Mouse (Mus musculus) spleen, adult 12 weeks (tissue): ENCODE data around the gene Ly6g6e.
"Not testable (repeated sequence)": the region's sequence is repeated elsewhere in the genome, so short reads cannot be mapped to it uniquely, and the experiment has no call there.

Experiments used
- DNase-seq: peaks from one replicate; pipeline ENCODE4 v3.0.0; 2022; ENCODE audit warnings: low spot score

Gene Ly6g6e

GRCm38 (mm10) chr17:35104079-35104478, 27.4 kb downstream of the Ly6g6e start:
- no peak for DNase-seq

GRCm38 (mm10) chr17:35104754-35105153, 28.1 kb downstream of the Ly6g6e start:
- DNase-seq = peak; percentile 42

GRCm38 (mm10) chr17:35105740-35106389, 29.2 kb downstream of the Ly6g6e start:
- DNase-seq = no peak

DNA sequence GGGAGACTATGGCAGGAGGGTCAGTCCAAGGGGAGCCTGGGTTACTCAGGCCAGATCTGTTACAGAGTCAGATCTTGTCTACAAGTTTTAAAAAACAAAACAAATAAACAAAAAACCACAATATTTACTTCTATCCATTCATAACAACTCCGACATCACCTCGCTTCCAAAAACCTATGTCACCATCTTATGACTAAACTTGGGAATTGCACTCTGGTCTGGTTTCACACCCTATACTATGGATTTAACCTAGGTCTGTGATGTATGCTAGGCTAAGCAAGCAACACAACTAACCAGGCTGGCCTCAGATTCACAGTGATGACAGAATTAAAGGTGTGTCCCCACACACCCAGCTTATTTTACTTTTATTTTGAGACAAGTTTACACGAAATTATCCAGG, 29.8 kb downstream of the Ly6g6e start:
- DNase-seq = no peak

DNA sequence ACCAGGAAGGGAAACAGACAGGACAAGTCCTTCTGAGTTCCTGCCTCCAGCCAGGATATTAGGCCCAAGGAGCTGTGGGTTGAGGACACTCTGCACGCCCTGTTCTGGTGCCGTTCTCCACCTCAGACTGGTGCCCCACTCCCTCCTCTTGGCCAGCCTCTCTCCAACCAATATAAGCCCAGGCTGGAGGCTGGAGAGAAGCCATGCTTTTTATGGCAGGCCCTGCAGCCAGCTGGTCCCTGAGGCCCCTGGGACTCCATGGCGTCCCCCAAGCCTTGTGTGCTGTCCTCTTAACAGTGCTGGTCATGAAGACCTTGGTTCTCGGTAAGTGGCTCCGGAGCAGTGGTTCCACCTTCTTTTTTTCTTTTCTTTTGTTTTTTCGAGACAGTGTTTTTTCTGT, 31.4 kb downstream of the Ly6g6e start, which contains the start of gene Ly6g5c:
TSS of gene Ly6g5c (plus strand) at position 183 of the 400 bp plus-strand sequence.
- DNase-seq = no peak

- DNase-seq = no peak
Observed at GRCm38 (mm10) chr17:35111774-35112173, 35.1 kb downstream of the Ly6g6e start.

DNA sequence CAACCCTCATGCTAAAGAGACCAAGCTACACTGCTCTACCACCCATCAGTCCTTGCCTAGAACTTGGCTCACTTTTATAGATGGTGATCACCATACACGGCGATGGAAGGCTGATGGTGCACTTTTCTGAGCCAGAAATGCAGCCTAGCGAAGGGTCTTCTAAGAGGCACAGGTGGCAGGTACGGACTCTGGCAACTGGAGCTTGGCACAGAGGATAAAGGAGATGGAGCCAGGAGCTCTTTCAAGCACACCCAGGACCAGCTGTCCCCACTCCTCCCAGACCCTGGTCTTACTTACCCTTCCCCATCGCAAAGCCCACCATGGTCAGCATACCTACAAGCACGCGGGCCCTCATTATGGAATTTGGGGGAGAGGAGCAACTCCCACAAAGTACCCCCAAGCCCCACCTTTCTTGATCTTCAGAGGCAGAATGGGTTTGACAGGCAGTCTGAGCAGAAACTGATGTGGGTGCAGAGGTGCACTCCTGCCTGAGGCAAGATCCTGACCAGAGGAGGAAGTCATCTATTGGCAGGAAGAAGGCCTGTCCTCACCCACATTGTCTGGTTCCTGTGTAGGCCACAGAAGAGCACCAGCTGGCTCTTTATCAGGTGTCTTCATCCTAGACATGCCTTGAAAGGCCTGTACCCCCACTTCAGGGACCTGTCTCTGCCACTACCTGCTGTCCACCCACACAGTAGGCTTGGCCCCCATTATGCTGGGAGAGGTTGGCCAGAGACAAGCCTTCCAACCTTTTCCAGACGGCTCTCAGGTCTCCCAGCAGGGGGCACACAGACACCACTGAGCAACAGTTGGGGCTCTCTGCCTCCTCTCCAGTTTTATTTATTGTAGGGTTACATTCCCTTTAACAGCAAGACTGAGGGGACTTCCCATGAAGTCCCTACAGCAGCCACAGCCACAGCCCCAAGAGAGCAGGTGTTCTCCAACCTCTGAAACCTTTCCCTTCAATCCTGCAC, 38.6 kb downstream of the Ly6g6e start, which contains the start of gene Ly6g5b:
TSS of gene Ly6g5b (minus strand) at position 383 of the 974 bp plus-strand sequence.
- DNase-seq = no peak

DNA sequence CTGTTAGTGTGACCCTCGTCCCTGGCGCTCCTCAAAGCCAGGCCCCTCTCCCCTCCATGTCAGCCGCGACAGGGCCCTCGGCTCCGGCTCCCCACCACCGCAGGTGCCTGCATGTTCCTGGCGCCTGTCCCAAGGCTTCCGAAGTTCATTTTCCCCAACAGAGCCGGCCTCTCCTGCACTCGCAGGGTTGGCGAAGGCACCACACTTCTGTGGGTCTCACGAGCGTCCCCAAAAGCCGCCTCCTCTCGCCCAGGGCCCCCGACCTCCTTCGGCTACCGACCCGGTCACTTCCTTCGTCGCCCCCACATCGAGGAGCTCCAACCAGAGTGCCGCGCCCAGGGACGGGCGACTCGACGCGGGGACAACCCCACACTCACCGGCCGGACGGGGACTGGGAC, 44.0 kb downstream of the Ly6g6e start:
- DNase-seq = no peak

GRCm38 (mm10) chr17:35121143-35121799, 44.6 kb downstream of the Ly6g6e start, which contains the start of gene Gpank1:
Gene Gpank1, plus strand, starts transcription at chr17:35121455.
- DNase-seq = peak; percentile 91

DNA sequence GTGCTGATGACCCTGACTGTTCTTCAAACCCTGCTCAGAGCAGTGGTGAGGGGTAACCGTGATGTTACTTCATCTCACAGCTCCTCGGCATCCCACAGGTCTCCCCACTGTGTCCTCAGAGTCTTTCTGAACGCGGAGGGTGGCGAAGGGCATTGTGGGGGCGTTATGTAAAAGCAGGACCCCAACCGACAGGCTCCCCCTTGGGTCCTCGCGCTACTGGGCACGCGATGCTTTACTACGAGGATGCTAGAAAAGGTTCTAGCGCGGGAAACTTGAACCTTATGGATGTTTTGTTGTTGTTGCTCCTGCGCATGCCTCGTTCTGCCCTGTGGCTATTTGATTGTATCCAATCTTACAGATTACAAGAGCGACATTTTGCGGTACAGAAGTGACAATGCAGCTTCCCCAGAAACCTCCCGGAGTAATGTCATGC, 45.2 kb downstream of the Ly6g6e start, which contains the start of gene Csnk2b:
TSS of gene Csnk2b (minus strand) at position 183 of the 433 bp plus-strand sequence.
- DNase-seq = no peak

- not testable (repeated sequence) for DNase-seq
Observed at GRCm38 (mm10) chr17:35123287-35123686, 46.6 kb downstream of the Ly6g6e start.

GRCm38 (mm10) chr17:35124261-35124896, 47.7 kb downstream of the Ly6g6e start:
- DNase-seq = not testable (repeated sequence)

DNA sequence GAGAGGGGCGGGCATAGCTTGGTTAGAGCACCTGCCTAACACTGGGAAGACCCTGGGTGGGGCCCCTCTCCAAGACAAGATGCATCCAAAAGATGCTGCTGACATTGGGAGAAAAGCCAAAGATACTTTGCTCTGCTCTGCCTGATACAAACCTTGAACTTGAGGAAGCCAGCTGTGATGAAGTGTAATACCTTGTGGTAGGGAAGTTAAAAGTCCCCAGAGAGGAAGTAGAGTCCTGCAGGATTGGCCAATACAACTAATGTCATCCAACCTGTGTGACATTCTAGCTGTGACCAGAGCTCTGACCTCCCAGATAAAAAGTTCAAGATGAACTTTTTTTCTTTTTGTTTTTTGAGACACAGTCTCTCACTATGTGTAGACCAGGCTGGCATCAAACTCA, 48.4 kb downstream of the Ly6g6e start:
- DNase-seq = no peak

DNA sequence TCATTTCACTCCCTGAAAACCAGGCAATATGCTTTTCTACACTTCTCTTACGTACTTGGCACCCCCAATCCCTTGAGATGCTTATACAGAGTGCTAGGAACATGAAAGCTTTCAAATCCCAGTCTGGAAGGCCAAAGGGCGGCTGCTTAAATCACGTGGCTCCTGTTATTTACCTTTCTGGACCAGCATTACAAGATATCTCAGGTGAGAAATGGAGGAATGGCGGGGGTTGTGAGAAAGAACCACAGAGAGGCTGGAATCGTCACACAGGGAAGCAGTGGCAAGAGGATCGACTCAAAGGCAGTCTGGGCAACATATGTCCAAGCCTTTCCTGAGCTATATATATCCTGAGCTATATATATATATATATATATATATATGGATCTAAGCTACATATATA, 48.9 kb downstream of the Ly6g6e start:
- DNase-seq = no peak

- peak; percentile 61 for DNase-seq
Observed at GRCm38 (mm10) chr17:35126206-35126611, 49.5 kb downstream of the Ly6g6e start, which contains the start of gene D17H6S53E. Gene D17H6S53E, plus strand, starts transcription at chr17:35126373.

- no peak for DNase-seq
Observed at GRCm38 (mm10) chr17:35127017-35127416, 50.3 kb downstream of the Ly6g6e start.
